Mouse (Mus musculus): ENCODE measurements around the gene Cdc26. TPM values are rescaled to one million over a fixed set of nuclear protein-coding genes. Genes with fewer than 3 reads are reported as not detected.

The Cdc26 gene
- total RNA-seq, 2 experiments from 2014 or later = 17.9 to 54.5 TPM

Other genes with a start within 250 kb of the Cdc26 start
- not detected in 2 replicates for gene Zfp37, start 177.6 kb downstream of the Cdc26 start, total RNA-seq (2015; ENCODE audit: low replicate concordance)
- gene Zfp37, start 177.6 kb downstream of the Cdc26 start, total RNA-seq (2017; ENCODE audit: low replicate concordance) = 0.98 and 2.2 TPM in 2 replicates
- gene Slc31a2, start 146.1 kb downstream of the Cdc26 start, total RNA-seq (2015; ENCODE audit: low replicate concordance) = 6.5 and 9.6 TPM in 2 replicates
- 3.0 and 3.2 TPM in 2 replicates for gene Slc31a2, start 146.1 kb downstream of the Cdc26 start, total RNA-seq (2017; ENCODE audit: low replicate concordance)
- 23.1 and 29.9 TPM in 2 replicates for gene Fkbp15, start 48.1 kb downstream of the Cdc26 start, total RNA-seq (2015; ENCODE audit: low replicate concordance)
- 35.2 and 49.7 TPM in 2 replicates for gene Fkbp15, start 48.1 kb downstream of the Cdc26 start, total RNA-seq (2017; ENCODE audit: low replicate concordance)
- 6.7 and 10.1 TPM in 2 replicates for gene Slc31a1, start 47.9 kb downstream of the Cdc26 start, total RNA-seq (2015; ENCODE audit: low replicate concordance)
- 4.2 and 4.5 TPM in 2 replicates for gene Slc31a1, start 47.9 kb downstream of the Cdc26 start, total RNA-seq (2017; ENCODE audit: low replicate concordance)
- gene Prpf4, start 155 bp upstream of the Cdc26 start, total RNA-seq (2015; ENCODE audit: low replicate concordance) = 12.6 and 15.9 TPM in 2 replicates
- 13.6 and 14.2 TPM in 2 replicates for gene Prpf4, start 155 bp upstream of the Cdc26 start, total RNA-seq (2017; ENCODE audit: low replicate concordance)
- not detected in 2 replicates for gene Rnf183, start 26.6 kb upstream of the Cdc26 start, total RNA-seq (2015; ENCODE audit: low replicate concordance)
- gene Rnf183, start 26.6 kb upstream of the Cdc26 start, total RNA-seq (2017; ENCODE audit: low replicate concordance) = not detected in 2 replicates
- 1.8 TPM in 1 of 2 replicates, not detected in the other for gene Wdr31, start 62.3 kb upstream of the Cdc26 start, total RNA-seq (2015; ENCODE audit: low replicate concordance)
- 1.2 and 1.7 TPM in 2 replicates for gene Wdr31, start 62.3 kb upstream of the Cdc26 start, total RNA-seq (2017; ENCODE audit: low replicate concordance)
- gene Bspry, start 71.4 kb upstream of the Cdc26 start, total RNA-seq (2015; ENCODE audit: low replicate concordance) = not detected in 2 replicates
- not detected in 2 replicates for gene Bspry, start 71.4 kb upstream of the Cdc26 start, total RNA-seq (2017; ENCODE audit: low replicate concordance)
- gene Hdhd3, start 94.8 kb upstream of the Cdc26 start, total RNA-seq (2015; ENCODE audit: low replicate concordance) = not detected in 2 replicates
- gene Hdhd3, start 94.8 kb upstream of the Cdc26 start, total RNA-seq (2017; ENCODE audit: low replicate concordance) = not detected in 2 replicates
- 510 and 532 TPM in 2 replicates for gene Alad, start 111.3 kb upstream of the Cdc26 start, total RNA-seq (2015; ENCODE audit: low replicate concordance)
- 271 and 392 TPM in 2 replicates for gene Alad, start 111.3 kb upstream of the Cdc26 start, total RNA-seq (2017; ENCODE audit: low replicate concordance)
- gene Pole3, start 116.4 kb upstream of the Cdc26 start, total RNA-seq (2015; ENCODE audit: low replicate concordance) = 45.4 and 74.2 TPM in 2 replicates
- 51.3 and 53.0 TPM in 2 replicates for gene Pole3, start 116.4 kb upstream of the Cdc26 start, total RNA-seq (2017; ENCODE audit: low replicate concordance)
- not detected in 2 replicates for gene 4933430I17Rik, start 116.7 kb upstream of the Cdc26 start, total RNA-seq (2015; ENCODE audit: low replicate concordance)
- gene 4933430I17Rik, start 116.7 kb upstream of the Cdc26 start, total RNA-seq (2017; ENCODE audit: low replicate concordance) = 0.90 TPM in 1 of 2 replicates, not detected in the other
- gene Rgs3, start 151.2 kb upstream of the Cdc26 start, total RNA-seq (2015; ENCODE audit: low replicate concordance) = 6.5 TPM in 1 of 2 replicates, not detected in the other
- 0.30 and 4.1 TPM in 2 replicates for gene Rgs3, start 151.2 kb upstream of the Cdc26 start, total RNA-seq (2017; ENCODE audit: low replicate concordance)

All from erythroid progenitor cell, adult 5-6 weeks (primary cell).